Mouse (Mus musculus) E14TG2a.4 (cell line): ENCODE measurements around the gene Dcaf17.

Experiments used
- H3K27me3 ChIP-seq: 2 replicates; pipeline ENCODE4 v1.6.1; 2014; ENCODE audit warnings: low read length, control low read depth; ENCODE audit not compliant: insufficient read depth
- H3K36me3 ChIP-seq: 2 replicates; pipeline ENCODE4 v1.6.1; 2014; ENCODE audit warnings: low read length, control low read depth; ENCODE audit not compliant: insufficient read depth
- H3K4me1 ChIP-seq: replicated peaks from 2 replicates; pipeline ENCODE4 v1.6.1; 2014; ENCODE audit warnings: low read depth, low read length, control low read depth
- H3K4me3 ChIP-seq: replicated peaks from 2 replicates; pipeline ENCODE4 v1.5.1; 2014; ENCODE audit warnings: mild to moderate bottlenecking, low read length
- H3K9me3 ChIP-seq: 2 replicates; pipeline ENCODE4 v1.6.1; 2014; ENCODE audit warnings: low read length, control low read depth
- CTCF ChIP-seq: conservative IDR thresholded peaks from 2 replicates; pipeline ENCODE4 v1.5.1; 2014; ENCODE audit warnings: low read length
- NANOG ChIP-seq: IDR thresholded peaks from 2 replicates; pipeline ENCODE4 v1.6.1; 2014; ENCODE audit warnings: borderline replicate concordance, low read length, mixed read lengths
- POU5F1 ChIP-seq: IDR thresholded peaks from 2 replicates; pipeline ENCODE4 v1.6.1; 2014; ENCODE audit warnings: low read length, borderline replicate concordance

Gene Dcaf17

GRCm38 (mm10) chr2:71103292-71103680 is 48.2 kb downstream of the Dcaf17 start:
- no peaks in the 10 kb centered on the region for H3K27me3 ChIP-seq
- TF ChIP-seq CTCF (no peak), NANOG (no peak), POU5F1 (no peak)
- peaks cover 25% of the 10 kb centered on the region for H3K36me3 ChIP-seq
- H3K9me3 ChIP-seq, result peaks cover 31% of the 10 kb centered on the region
- no peak overlapping the region for H3K4me3 ChIP-seq
- 0 out of 2 replicates have a peak, but pooled peaks cover 4% of the 10 kb centered on the region for H3K4me1 ChIP-seq

DNA sequence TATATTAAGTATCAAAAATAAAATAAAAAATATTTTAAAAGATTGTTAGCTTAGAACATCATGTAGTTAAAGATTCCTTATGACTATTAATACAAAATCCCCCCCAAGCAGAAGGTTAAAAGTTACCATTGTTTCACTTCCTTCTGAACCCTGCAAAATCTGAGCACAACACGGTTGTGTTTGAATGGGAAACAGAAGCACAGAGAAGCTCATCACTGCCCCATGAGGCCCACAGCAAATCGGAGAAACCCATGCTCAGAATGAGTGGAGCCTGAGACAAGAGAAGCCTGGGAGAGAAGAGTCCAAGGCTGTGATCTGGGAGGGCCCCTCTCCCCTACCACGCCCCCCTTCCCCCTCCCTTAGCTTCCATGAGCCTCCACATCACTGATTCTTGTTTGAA is 49.6 kb downstream of the Dcaf17 start:
- H3K9me3 ChIP-seq, result peaks cover 31% of the 10 kb centered on the region
- H3K27me3 ChIP-seq, result no peaks in the 10 kb centered on the region
- TF ChIP-seq NANOG (no peak), CTCF (no peak), POU5F1 (no peak)
- peaks cover 18% of the 10 kb centered on the region for H3K36me3 ChIP-seq
- 0 out of 2 replicates have a peak, but pooled peaks cover 4% of the 10 kb centered on the region for H3K4me1 ChIP-seq
- no peak overlapping the region for H3K4me3 ChIP-seq

- Histone ChIP-seq H3K4me3 (no peak overlapping the region), H3K4me1 (0 out of 2 replicates have a peak, but pooled peaks cover 4% of the 10 kb centered on the region), H3K27me3 (no peaks in the 10 kb centered on the region), H3K9me3 (peaks cover 27% of the 10 kb centered on the region), H3K36me3 (peaks cover 12% of the 10 kb centered on the region)
- no peak for TF ChIP-seq POU5F1
- no peak for TF ChIP-seq NANOG
Measured at GRCm38 (mm10) chr2:71105469-71106215, 50.5 kb downstream of the Dcaf17 start.

- Histone ChIP-seq H3K4me3 (no peak overlapping the region), H3K27me3 (no peaks in the 10 kb centered on the region), H3K36me3 (no peaks in the 10 kb centered on the region), H3K9me3 (peaks cover 12% of the 10 kb centered on the region), H3K4me1 (0 out of 2 replicates have a peak, but pooled peaks cover 4% of the 10 kb centered on the region)
- no peak for TF ChIP-seq NANOG
- TF ChIP-seq CTCF, result no peak
- TF ChIP-seq POU5F1, result no peak
Measured at GRCm38 (mm10) chr2:71107225-71107624, 52.1 kb downstream of the Dcaf17 start.

GRCm38 (mm10) chr2:71108541-71108940 is 53.4 kb downstream of the Dcaf17 start:
- no peaks in the 10 kb centered on the region for H3K27me3 ChIP-seq
- no peaks in the 10 kb centered on the region for H3K36me3 ChIP-seq
- TF ChIP-seq CTCF (no peak), POU5F1 (no peak), NANOG (no peak)
- H3K9me3 ChIP-seq, result peaks cover under 1% of the 10 kb centered on the region; the same call in 1 of the 2 replicates
- no peak overlapping the region for H3K4me3 ChIP-seq
- 0 out of 2 replicates have a peak, but pooled peaks cover 4% of the 10 kb centered on the region for H3K4me1 ChIP-seq

- H3K36me3 ChIP-seq, result no peaks in the 10 kb centered on the region
- H3K4me3 ChIP-seq, result no peak overlapping the region
- TF ChIP-seq POU5F1 (no peak), NANOG (no peak), CTCF (no peak)
- peaks cover 4% of the 10 kb centered on the region; the same call in 1 of the 2 replicates for H3K4me1 ChIP-seq
- no peaks in the 10 kb centered on the region for H3K9me3 ChIP-seq
- H3K27me3 ChIP-seq, result peaks cover 19% of the 10 kb centered on the region
Measured at GRCm38 (mm10) chr2:71113489-71114171, 58.5 kb downstream of the Dcaf17 start.

- peaks cover 9% of the 10 kb centered on the region; the same call in 1 of the 2 replicates for H3K4me1 ChIP-seq
- no peak for TF ChIP-seq POU5F1
- TF ChIP-seq CTCF, result peak; percentile 57
- H3K27me3 ChIP-seq, result peaks cover 41% of the 10 kb centered on the region
- no peak overlapping the region for H3K4me3 ChIP-seq
- H3K36me3 ChIP-seq, result no peaks in the 10 kb centered on the region
- no peaks in the 10 kb centered on the region for H3K9me3 ChIP-seq
Measured at GRCm38 (mm10) chr2:71116151-71116550, 61.0 kb downstream of the Dcaf17 start.

- peak within 1 kb of the TSS; percentile 79 for H3K4me3 ChIP-seq
- H3K27me3 ChIP-seq, result peaks cover 50% of the 10 kb centered on the region
- TF ChIP-seq NANOG, result no peak
- no peak for TF ChIP-seq CTCF
- TF ChIP-seq POU5F1, result no peak
- peaks cover 9% of the 10 kb centered on the region; the same call in 1 of the 2 replicates for H3K4me1 ChIP-seq
- H3K36me3 ChIP-seq, result no peaks in the 10 kb centered on the region
- H3K9me3 ChIP-seq, result no peaks in the 10 kb centered on the region
Measured at GRCm38 (mm10) chr2:71117797-71118708, 62.9 kb downstream of the Dcaf17 start, which contains the start of gene Cybrd1. Cybrd1 (plus strand) TSS chr2:71117923.
